Mouse (Mus musculus): ENCODE measurements around the gene Ccn6.

DNA sequence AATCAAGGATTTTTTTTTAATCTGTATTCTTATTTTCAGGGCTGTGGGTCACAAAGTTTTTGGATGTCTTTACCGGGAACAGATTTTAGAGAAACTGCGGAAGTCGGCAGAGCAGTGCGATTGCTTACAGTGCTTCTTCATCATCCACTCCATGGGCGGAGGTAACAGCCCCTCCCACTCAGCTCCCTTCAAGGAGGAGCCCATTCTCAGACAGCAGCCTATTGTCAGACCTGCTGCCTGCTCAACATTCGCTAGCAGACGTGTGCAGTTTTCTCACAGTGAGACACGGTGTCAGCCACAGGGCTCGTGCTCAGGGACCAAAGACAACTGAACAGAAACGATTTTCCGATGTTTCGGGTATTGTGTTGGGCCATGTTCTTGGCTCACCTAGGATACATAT, 21.4 kb downstream of the Ccn6 start:
- TF ChIP-seq POLR2A (IDR thresholded peaks at IDR 0.05; ENCODE audit: low read depth, low read length) (no peak), CTCF (conservative IDR thresholded peaks at IDR 0.05; ENCODE audit: insufficient read depth, insufficient read length, low read depth, low read length) (no peak)
